Mouse (Mus musculus) urinary bladder, postnatal 25 days (tissue): ENCODE results near the gene Gm17087.

ENCODE experiments used
- DNase-seq: peaks from one replicate; pipeline ENCODE4 v3.0.0; 2022; ENCODE audit warnings: low spot score

Gm17087 gene

GRCm38 (mm10) chr17:8541974-8542538, 24.7 kb downstream of the Gm17087 start:
- no peak for DNase-seq

DNA sequence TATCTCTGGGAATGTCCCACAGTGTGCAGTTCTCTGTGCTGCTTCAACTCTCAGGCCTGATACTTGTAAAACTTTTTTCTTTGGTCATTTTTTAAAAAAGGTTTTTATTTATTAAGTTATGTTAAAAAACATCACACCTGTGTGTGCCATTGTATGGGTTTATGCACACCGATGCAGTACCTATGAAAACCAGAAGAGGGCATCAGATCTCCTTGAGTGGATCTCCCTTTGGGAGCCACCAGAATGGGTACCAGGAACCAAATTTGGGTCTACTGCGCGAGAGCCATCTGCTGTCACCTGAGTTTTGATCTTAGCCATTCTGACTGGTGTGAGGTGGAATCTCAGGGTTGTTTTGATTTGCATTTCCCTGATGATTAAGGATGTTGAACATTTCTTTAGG, 28.6 kb downstream of the Gm17087 start:
- DNase-seq: no peak

DNA sequence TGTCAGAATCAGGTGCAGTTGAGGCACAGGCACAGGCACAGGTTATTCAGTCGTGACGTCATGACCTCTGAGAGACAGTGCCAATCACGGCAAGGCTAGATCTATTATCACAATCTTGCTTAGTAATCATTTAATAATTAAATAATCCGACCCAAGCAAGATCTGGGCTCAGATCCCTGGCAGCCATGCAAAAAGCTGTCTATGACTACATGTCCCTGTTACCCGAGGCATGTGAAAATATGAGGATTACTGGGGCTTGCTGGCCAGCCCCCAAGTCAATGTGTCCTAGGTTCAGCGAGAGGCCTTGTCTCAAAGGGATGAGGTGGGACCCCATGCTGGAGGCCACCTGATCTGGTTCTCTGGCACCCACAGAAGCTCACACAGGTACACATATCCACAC, 30.2 kb downstream of the Gm17087 start:
- no peak for DNase-seq

DNA sequence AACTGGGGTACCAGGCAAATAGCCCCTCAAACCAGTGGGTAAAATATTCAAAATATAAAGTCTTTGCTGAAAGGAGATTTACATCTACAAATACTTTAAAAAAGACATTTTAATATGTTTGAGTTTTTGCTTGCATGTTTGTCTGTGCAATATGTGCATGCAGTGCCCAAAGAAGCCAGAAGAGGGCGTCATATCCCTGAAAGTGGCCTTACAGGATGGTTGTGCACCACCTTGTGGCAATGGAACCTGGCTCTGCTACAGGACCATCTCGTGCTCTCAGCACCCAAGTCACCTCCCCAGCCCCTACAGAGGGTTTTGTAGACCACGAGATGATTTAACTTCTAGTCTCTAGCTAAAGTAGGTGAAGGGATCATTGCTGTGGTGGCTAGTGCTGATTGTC, 32.9 kb downstream of the Gm17087 start:
- DNase-seq: no peak

GRCm38 (mm10) chr17:8532609-8533008, 34.1 kb downstream of the Gm17087 start:
- no peak for DNase-seq

DNA sequence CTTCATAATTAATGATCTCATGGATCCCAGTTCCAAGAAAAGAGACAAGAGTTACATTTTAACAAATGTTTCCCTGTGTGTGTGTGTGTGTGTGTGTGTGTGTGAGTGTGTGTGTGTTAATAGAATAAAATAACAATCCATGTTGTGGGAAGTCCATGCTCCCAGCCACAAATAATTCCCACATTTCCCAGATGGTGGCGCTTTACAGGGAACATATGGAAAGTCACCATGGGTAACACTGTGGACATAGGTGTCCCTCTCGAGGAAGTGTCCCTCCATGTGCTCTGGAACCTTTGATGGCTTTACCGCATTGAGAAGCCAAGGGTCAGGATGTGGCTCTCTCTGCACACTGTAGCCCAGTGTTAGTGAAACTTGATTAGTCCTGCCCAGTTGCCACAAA, 38.1 kb downstream of the Gm17087 start:
- DNase-seq: no peak

- no peak for DNase-seq
Observed at GRCm38 (mm10) chr17:8526815-8527261, 39.9 kb downstream of the Gm17087 start.

DNA sequence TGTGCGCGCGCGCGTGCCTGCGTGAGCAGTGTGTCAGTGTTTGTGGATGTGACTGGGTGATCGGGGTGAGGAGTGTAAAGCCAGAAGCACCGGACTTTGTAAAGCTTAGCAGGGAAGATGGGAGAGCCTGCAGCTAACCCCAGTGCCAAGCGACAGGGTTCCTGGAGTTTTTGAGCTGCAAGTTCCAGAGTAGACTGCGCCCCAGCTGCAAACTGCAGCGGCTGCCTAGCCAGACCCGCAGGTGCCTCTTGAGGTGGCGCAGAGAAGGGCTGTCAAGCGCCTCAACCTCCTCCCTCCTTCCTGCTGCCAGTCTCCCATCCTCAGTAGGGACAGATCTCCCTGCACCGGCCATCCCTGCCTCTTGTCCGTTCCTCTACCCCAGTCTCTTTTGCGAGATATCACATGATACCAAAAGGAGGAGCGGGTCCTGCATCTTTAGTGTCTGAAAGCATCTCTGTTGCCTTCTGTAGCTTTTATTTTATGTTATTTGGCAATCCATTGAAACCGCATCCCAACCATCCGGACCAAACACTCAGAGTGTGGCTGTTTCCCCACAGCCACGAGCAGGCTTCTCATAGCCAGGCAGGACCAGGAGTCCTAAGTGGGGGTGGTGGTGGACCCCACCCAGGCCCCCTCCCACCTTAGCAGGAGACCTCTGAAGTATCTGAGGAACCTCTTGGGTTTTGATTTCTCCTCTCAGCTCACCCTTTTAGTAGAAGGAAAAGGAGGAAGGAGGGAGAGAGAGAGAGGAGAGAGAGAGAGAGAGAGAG, 40.6 kb downstream of the Gm17087 start:
- DNase-seq: no peak

DNA sequence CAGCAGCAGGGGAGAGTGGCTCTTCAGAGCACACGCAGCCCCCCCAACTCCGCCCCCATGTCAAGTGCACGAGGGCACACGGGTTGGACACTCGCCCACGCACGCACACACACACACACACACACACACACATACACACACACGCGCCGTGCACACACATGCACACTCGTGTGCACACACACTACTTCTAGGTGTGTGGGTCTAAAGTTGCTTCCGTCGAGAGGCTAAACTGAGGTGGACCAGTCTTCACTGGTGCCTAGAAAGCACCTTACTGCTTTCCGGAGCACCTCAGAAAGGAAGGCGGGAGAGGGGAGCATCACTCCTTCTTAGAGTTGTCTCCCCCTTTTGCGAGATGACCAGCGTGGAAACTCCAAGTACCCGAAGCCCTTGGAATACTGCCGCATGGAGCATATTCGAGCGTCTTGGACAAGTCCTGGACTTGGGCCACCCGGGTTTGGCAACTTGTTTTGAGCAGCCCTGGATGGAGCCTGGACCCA, 41.5 kb downstream of the Gm17087 start, which contains the start of gene Pde10a:
Gene Pde10a, plus strand, starts transcription at position 148 of the 497 bp plus-strand sequence.
- no peak for DNase-seq

- DNase-seq: peak; percentile 46
Observed at GRCm38 (mm10) chr17:8524387-8525165, 42.2 kb downstream of the Gm17087 start.

- no peak for DNase-seq
Observed at GRCm38 (mm10) chr17:8523986-8524385, 42.8 kb downstream of the Gm17087 start.

GRCm38 (mm10) chr17:8516006-8516405, 50.7 kb downstream of the Gm17087 start:
- DNase-seq: no peak
